Mouse (Mus musculus) brown adipose tissue, adult 24 weeks (tissue): ENCODE measurements around the gene 1600014C10Rik. TPM values are rescaled to one million over a fixed set of nuclear protein-coding genes. Genes with fewer than 3 reads are reported as not detected.

Experiments used
- H3K27ac ChIP-seq: fragments of 200-500 bp; replicated peaks from 2 replicates; pipeline ENCODE4 v1.5.1; 2012; ENCODE audit warnings: low read depth, mild to moderate bottlenecking, low read length
- H3K4me1 ChIP-seq: fragments of 200-500 bp; 2 replicates; pipeline ENCODE4 v1.6.1; 2012; ENCODE audit warnings: low read length, mixed read lengths; ENCODE audit not compliant: control insufficient read depth, insufficient read depth, insufficient read length
- H3K4me3 ChIP-seq: fragments of 200-500 bp; 2 replicates; pipeline ENCODE4 v1.5.1; 2012; ENCODE audit warnings: low read depth, mild to moderate bottlenecking, low read length, moderate library complexity; ENCODE audit not compliant: insufficient read depth
- polyA plus RNA-seq: library from polyadenylated mRNA; stranded (reverse); fragments of >200 nt; gene quantifications from 2 replicates; pipeline ENCODE4 v1.2.4, GENCODE M21; 2012; ENCODE audit not compliant: missing spikeins, insufficient read depth, insufficient read length

1600014C10Rik gene
- polyA plus RNA-seq: 56.3 and 63.9 TPM in 2 replicates

- H3K27ac ChIP-seq: peak within 1 kb of the TSS; percentile 97
- peaks cover 13% of the 10 kb centered on the region for H3K4me1 ChIP-seq
- H3K4me3 ChIP-seq: peak within 1 kb of the TSS; percentile 86
Measured at GRCm38 (mm10) chr7:38182962-38183687, at the start of gene 1600014C10Rik. 1600014C10Rik (plus strand) TSS chr7:38183217.

GRCm38 (mm10) chr7:38134471-38134870 is 48.5 kb upstream of the 1600014C10Rik start:
- Histone ChIP-seq H3K4me1 (no peaks in the 10 kb centered on the region), H3K27ac (no peak overlapping the region), H3K4me3 (no peak overlapping the region)

DNA sequence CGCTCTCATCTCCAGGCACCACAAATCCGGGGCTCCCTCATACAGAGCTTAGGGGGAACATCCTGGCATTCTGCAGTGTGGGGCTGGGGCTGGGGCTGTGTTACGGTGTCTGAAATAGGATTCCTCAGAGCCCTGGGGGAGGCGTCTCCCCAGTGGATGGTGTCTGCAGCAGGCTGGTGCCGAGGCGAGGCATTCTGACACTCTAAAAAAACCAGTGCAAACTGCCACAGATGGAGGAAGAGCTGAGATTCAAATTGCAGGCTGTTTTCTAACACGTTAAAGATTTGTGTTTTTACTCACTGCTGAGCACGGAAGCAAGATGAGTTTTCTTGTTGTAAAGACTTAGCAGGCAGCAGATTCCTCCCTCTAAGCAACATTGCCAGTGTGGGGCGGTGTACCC is 42.7 kb upstream of the 1600014C10Rik start:
- Histone ChIP-seq H3K4me3 (no peak overlapping the region), H3K4me1 (no peaks in the 10 kb centered on the region), H3K27ac (no peak overlapping the region)

DNA sequence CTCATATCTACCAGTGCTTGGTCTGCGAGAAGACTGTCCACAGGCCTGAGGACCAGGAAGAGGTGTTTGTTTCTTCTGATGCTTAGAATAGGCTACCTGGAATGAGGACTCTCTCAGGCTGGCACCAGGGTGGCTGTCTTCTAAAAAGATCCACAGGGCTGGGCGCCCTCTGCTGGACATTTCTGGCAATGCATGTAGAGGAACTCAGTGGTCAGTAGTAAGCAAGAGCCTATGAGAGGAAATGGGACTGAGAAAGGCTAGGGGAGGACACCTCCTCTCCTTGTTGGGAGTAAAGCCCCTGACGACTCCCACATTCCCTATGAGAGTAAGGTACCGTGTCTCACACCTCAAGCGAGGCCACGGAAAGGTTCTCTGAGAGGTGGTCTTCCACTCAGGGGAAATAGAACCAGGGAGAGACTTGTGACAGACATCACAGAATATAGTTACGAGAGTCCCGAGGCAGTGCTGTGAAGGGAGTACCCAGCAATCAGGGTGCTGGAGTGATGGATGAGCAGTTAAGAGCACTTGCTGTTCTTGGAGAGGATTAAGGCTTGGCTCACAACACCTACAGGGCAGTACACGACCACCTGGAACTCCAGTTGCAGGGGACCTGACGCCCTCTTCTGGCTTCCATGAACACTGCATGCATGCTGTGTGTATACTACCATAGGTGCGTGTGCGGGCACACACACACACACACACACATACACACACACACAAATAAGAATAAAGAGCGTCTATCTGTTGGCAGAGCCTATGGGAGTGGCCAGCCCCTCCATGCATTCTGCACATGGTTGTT is 41.1 kb upstream of the 1600014C10Rik start:
- Histone ChIP-seq H3K4me3 (no peak overlapping the region), H3K4me1 (no peaks in the 10 kb centered on the region), H3K27ac (no peak overlapping the region)

DNA sequence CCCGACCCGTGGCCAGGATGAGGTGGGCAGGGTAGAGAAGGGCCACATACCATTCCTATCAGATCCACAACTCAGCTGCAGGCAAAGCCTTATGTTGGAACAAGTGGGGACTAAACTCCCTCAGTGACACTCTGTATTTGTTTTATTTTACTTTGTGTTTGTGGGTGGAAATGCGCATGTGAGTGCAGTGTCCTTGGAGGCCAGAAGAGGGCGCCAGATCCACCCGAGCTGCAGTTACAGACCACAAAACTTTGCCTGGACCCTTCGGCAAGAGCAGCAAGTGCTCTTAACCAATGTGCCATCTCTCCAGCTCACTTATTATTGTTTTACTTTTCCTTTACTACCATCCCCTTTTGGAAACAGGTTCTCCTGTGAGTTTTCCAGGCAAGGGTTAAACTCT is 35.5 kb upstream of the 1600014C10Rik start:
- Histone ChIP-seq H3K4me3 (no peak overlapping the region), H3K27ac (no peak overlapping the region), H3K4me1 (no peaks in the 10 kb centered on the region)

- Histone ChIP-seq H3K27ac (no peak overlapping the region), H3K4me1 (no peaks in the 10 kb centered on the region), H3K4me3 (no peak overlapping the region)
Measured at GRCm38 (mm10) chr7:38151706-38152312, 31.2 kb upstream of the 1600014C10Rik start.

DNA sequence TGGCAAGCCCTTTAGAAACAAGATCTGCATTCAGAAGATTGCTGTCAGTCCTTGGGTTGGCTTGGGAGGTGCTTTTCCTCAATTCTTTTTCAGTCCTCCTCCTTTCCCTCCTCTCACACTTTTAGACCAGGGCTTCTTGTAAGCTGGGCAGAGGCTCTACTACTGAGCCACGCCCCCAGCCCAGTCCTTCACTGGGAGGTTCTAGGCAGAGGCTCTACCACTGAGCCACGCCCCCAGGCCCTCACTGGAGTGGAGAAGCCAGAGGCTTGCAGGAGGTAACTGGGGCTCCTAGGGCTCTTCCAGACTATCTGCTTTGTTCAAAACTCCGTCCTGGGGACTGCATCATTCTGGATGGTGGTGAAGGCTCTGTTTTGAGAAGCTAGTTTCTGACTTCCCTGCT is 30.4 kb upstream of the 1600014C10Rik start:
- no peak overlapping the region for H3K4me3 ChIP-seq
- no peaks in the 10 kb centered on the region for H3K4me1 ChIP-seq
- no peak overlapping the region for H3K27ac ChIP-seq

GRCm38 (mm10) chr7:38155829-38156228 is 27.2 kb upstream of the 1600014C10Rik start:
- Histone ChIP-seq H3K4me3 (no peak overlapping the region), H3K4me1 (no peaks in the 10 kb centered on the region), H3K27ac (no peak overlapping the region)

DNA sequence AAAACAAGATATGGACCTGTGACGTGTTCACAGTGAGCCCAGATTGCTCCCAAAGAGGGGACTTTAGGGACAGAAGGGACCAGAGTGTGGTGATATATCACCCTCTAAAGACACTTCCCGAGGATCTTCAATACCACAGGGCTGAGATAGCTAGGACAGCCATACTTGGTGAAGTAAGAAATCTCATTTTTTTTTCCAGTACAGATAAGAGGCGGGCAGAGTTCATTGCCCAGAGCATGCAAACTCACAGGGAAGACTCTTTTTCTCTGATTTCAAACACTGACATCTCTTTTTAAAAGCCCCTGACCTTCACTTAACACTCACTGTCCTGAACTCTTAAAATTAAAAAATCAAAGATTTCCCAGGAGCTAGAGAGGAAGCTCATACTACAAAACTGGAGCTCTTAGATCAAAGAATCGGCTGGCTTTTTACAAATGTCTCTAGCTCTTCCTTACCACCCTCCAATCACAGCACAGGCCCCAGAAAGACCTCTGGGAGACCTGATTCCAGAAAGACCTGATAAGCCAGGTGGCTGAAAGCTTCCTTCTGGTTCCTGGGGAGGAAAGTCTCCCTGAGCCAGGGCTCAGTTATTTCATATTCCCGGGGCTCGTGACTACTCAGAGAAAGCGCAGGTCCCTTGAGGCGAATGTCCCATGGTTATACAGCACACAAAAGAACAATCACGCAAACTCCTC is 24.1 kb upstream of the 1600014C10Rik start:
- no peak overlapping the region for H3K4me3 ChIP-seq
- H3K4me1 ChIP-seq: no peaks in the 10 kb centered on the region
- H3K27ac ChIP-seq: no peak overlapping the region

- Histone ChIP-seq H3K4me1 (no peaks in the 10 kb centered on the region), H3K4me3 (no peak overlapping the region), H3K27ac (no peak overlapping the region)
Measured at GRCm38 (mm10) chr7:38161438-38161837, 21.6 kb upstream of the 1600014C10Rik start.

DNA sequence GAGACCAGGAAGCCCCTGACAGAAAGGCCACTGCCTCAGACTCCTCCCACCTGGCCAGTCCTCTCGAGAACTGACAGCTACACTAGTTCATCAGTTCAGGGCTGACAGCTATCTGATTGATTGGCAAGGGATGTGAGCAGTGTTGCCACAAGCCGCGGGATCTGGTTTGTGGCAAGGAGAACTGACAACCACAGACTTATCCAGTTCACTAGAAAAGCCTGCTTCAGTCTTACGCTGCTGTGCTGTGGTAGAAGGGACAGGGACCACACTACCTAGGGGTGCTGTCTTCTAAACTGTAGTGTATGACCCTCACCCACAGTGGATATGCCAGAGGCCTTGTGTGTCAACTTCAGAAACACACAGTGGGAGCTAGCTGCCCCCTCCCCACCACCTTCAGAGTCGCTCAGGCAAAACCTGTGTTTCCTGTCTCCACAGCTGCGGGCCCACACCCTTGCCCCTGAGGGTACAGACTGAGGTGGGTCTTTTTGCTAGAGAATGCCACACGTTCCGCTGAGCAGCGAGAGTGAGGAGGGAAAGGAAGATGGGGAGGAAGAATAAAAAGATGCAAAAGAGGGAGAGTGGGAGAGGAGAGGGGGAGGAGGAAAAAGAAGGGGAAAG is 19.5 kb upstream of the 1600014C10Rik start:
- Histone ChIP-seq H3K4me3 (no peak overlapping the region), H3K27ac (no peak overlapping the region)

DNA sequence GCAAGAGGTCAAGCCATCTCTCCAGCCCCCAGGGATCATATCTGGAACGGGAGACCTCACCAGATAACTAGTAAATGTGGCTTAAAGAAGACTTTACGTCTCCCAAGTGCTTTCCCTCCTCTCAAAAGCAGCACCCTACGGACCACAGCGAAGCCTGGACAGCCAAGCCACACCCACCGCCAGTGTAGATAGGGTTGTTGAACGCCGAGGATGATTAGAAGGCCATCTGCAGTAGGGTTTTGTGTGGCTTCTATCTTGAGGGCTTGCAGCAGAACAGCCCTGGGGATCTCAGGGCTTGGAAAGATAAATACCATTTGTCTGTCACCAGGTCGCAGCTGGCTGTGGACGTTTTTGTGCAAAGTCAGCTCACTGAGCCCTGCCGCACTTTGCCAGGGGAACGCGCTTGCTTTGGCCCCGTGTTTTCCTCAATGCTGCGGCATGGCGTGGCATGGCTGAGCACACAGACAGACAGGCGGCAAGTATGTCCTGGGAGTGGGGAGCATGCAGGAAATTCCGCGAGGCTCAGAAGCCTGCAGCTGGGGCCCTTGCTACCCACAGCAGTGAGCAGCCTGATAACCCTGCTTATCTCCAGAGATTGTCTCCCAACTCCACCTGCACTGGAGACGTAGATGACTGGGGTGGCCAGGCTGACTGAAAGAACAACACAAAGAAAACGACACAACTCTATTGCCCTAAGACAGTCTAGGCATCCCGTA is 15.9 kb upstream of the 1600014C10Rik start:
- H3K27ac ChIP-seq: no peak overlapping the region
- H3K4me3 ChIP-seq: no peak overlapping the region

More for the DNA sequence above, 19.5 kb upstream of the 1600014C10Rik start:
- H3K4me1 ChIP-seq: no peaks in the 10 kb centered on the region

DNA sequence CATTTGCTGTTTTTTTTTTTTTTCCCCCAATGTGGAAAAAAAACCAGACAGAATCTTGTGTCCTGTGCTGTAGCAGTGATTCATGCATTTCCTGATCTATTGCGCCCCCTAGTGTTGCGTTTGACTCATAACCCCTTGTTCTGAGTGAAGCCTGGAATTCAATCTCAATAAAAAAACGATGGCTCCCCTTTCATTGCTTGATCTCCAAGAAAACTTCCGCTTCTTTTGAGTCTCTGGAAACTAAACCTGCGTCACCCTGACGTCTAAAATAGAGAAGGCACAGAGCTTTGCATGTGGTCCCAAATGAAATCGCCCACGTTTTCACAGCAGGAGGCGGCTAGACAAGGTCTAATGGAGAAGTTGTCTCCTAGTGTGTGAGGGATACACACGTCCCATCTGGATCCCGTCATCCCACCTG is 15.3 kb upstream of the 1600014C10Rik start:
- H3K27ac ChIP-seq: no peak overlapping the region
- no peak overlapping the region for H3K4me3 ChIP-seq
- no peaks in the 10 kb centered on the region for H3K4me1 ChIP-seq

More for the DNA sequence above, 15.9 kb upstream of the 1600014C10Rik start:
- no peaks in the 10 kb centered on the region for H3K4me1 ChIP-seq

GRCm38 (mm10) chr7:38173871-38174270 is 9.1 kb upstream of the 1600014C10Rik start:
- no peak overlapping the region for H3K4me3 ChIP-seq

More at GRCm38 (mm10) chr7:38173871-38174270, 9.1 kb upstream of the 1600014C10Rik start:
- Histone ChIP-seq H3K4me1 (no peaks in the 10 kb centered on the region), H3K27ac (no peak overlapping the region)
